In genomic region chr15:85161416-85161815, GRCm38 (mm10) we compare ENCODE assay signal across 16 mouse cellular contexts. TPM values are rescaled to one million over a fixed set of nuclear protein-coding genes. Genes with fewer than 3 reads are reported as not detected.
"Had no signal": no experiment of that assay in that cellular context is flagged by ENCODE, and none has a peak within 500 bp of the region (broad histone marks: within the 10 kb centered on the region; RNA-seq: fewer than 3 reads in every experiment).

No protein-coding gene starts in this region.

- DNase-seq: kidney, adult 11 months; layer of hippocampus, adult 9-11 months; layer of hippocampus, postnatal 36 days; liver; liver, embryonic 13.5 days; liver, postnatal 0 days; right cerebral cortex, adult 18-20 months; right cerebral cortex, postnatal 25 days; spleen, adult 18-20 months; thymus, adult 2 months; thymus, postnatal 25 days had no signal

- H3K9ac ChIP-seq: limb, embryonic 12.5 days; liver, embryonic 13.5 days; liver, postnatal 0 days; lung, embryonic 15.5 days; midbrain, embryonic 12.5 days; neural tube, embryonic 13.5 days had no signal

- H3K36me3 ChIP-seq: limb, embryonic 12.5 days; liver, embryonic 13.5 days; lung, embryonic 15.5 days; midbrain, embryonic 12.5 days; neural tube, embryonic 13.5 days had no signal

- H3K9me3 ChIP-seq: lung, embryonic 15.5 days; midbrain, embryonic 12.5 days; neural tube, embryonic 13.5 days had no signal

- H3K4me1 ChIP-seq: liver, embryonic 13.5 days had no signal

- H3K4me3 ChIP-seq: limb, embryonic 12.5 days; liver, embryonic 13.5 days; lung, embryonic 15.5 days; midbrain, embryonic 12.5 days; neural tube, embryonic 13.5 days had no signal

- ATAC-seq: liver, postnatal 0 days; midbrain, embryonic 16.5 days had no signal

- H3K4me2 ChIP-seq: limb, embryonic 12.5 days; liver, embryonic 13.5 days; lung, embryonic 15.5 days; midbrain, embryonic 12.5 days; neural tube, embryonic 13.5 days had no signal

- H3K27ac ChIP-seq: limb, embryonic 12.5 days; liver, embryonic 13.5 days; lung, embryonic 15.5 days; midbrain, embryonic 12.5 days; neural tube, embryonic 13.5 days had no signal

- H3K27me3 ChIP-seq: limb, embryonic 12.5 days; liver, embryonic 13.5 days; lung, embryonic 15.5 days; neural tube, embryonic 13.5 days had no signal

RNA-seq across cellular contexts. Expression of gene Ribc2, which starts 29.5 kb away (rescaled TPM):
- polyA plus RNA-seq: liver, embryonic 13.5 days; liver, postnatal 0 days had no signal

RNA-seq across cellular contexts. Expression of gene Smc1b, which starts 29.7 kb away (rescaled TPM):
- polyA plus RNA-seq: neural tube, embryonic 13.5 days had no signal
